25 mouse cellular contexts compared by ENCODE assay signal in the genomic region with DNA sequence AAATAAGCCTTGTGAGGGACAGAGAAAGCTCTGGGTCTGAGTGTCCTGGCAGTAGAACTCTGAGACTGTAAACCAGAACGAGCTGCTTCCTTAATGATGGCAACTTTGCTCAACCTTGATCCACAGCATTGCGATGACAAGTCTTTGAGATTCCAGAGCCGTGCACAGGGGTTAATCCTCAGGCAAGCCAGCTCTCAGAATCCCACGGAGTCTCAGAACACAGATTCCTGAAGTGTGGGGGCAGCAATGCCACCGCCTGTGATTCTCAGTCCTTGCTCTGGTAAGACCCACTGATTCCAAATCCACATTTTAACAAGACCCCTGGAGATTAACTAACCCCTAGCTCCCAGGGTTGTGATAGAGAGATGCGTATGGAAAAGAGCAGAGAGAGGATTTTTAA.
DNase-seq lines count a peak whose midpoint lies in the region; ATAC-seq lines count a peak whose summit lies in the region.
"Had no signal": no experiment of that assay in that cellular context is flagged by ENCODE, and none has a peak within 500 bp of the region (broad histone marks: within the 10 kb centered on the region; RNA-seq: fewer than 3 reads in every experiment).

No protein-coding gene starts in this region.

- H3K36me3 ChIP-seq in midbrain, embryonic 11.5 days (ENCODE audit: control insufficient read depth, insufficient read depth, low read length) = no peaks in the 10 kb centered on the region
- no peaks in the 10 kb centered on the region for H3K36me3 ChIP-seq in midbrain, embryonic 10.5 days
- H3K36me3 ChIP-seq in embryonic facial prominence, embryonic 11.5 days (replicated peaks; ENCODE audit: control insufficient read depth, insufficient read depth, low read depth, low read length) = no peaks in the 10 kb centered on the region
- H3K36me3 ChIP-seq in midbrain, embryonic 16.5 days (ENCODE audit: control insufficient read depth, insufficient read depth, low read length) = no peaks in the 10 kb centered on the region
- H3K36me3 ChIP-seq: forebrain, embryonic 10.5 days; hindbrain, embryonic 10.5 days had no signal

- H3K4me3 ChIP-seq in midbrain, embryonic 11.5 days (ENCODE audit: low read depth, low read length) = no peak overlapping the region
- H3K4me3 ChIP-seq in midbrain, embryonic 10.5 days = no peak overlapping the region
- H3K4me3 ChIP-seq in embryonic facial prominence, embryonic 11.5 days (ENCODE audit: low read depth, low read length) = no peak overlapping the region
- no peak overlapping the region for H3K4me3 ChIP-seq in midbrain, embryonic 16.5 days (ENCODE audit: low read depth, low read length)
- H3K4me3 ChIP-seq: forebrain, embryonic 10.5 days; forebrain, embryonic 13.5 days; heart, adult 2 months; hindbrain, embryonic 10.5 days had no signal

- no peak overlapping the region for H3K4me2 ChIP-seq in midbrain, embryonic 11.5 days
- no peak overlapping the region for H3K4me2 ChIP-seq in embryonic facial prominence, embryonic 11.5 days (ENCODE audit: low read depth, low read length)
- no peak overlapping the region for H3K4me2 ChIP-seq in midbrain, embryonic 16.5 days (ENCODE audit: low read length)
- H3K4me2 ChIP-seq: forebrain, embryonic 13.5 days; heart, embryonic 11.5 days; hindbrain, embryonic 14.5 days had no signal

- H3K27ac ChIP-seq in midbrain, embryonic 11.5 days (ENCODE audit: low read depth, low read length) = no peak overlapping the region
- H3K27ac ChIP-seq in midbrain, embryonic 10.5 days (replicated peaks) = no peak overlapping the region
- H3K27ac ChIP-seq in embryonic facial prominence, embryonic 11.5 days (replicated peaks; ENCODE audit: low read depth, low read length) = no peak overlapping the region
- no peak overlapping the region; the same call in 1 of the 2 replicates for H3K27ac ChIP-seq in midbrain, embryonic 16.5 days (ENCODE audit: low read length)
- H3K27ac ChIP-seq: forebrain, embryonic 10.5 days; forebrain, embryonic 13.5 days; heart, adult 2 months; hindbrain, embryonic 10.5 days; hindbrain, embryonic 14.5 days had no signal

- H3K9me3 ChIP-seq in midbrain, embryonic 11.5 days (ENCODE audit: control insufficient read depth, low read length) = no peaks in the 10 kb centered on the region
- H3K9me3 ChIP-seq in midbrain, embryonic 10.5 days (replicated peaks) = no peaks in the 10 kb centered on the region
- H3K9me3 ChIP-seq in embryonic facial prominence, embryonic 11.5 days (replicated peaks; ENCODE audit: control insufficient read depth, low read length) = no peaks in the 10 kb centered on the region
- H3K9me3 ChIP-seq in midbrain, embryonic 16.5 days (replicated peaks; ENCODE audit: control insufficient read depth, low read length, poor library complexity, severe bottlenecking) = no peaks in the 10 kb centered on the region
- H3K9me3 ChIP-seq: forebrain, embryonic 10.5 days; forebrain, embryonic 13.5 days; hindbrain, embryonic 10.5 days had no signal

- H3K27me3 ChIP-seq in midbrain, embryonic 11.5 days (ENCODE audit: control insufficient read depth, insufficient read depth, low read length) = no peaks in the 10 kb centered on the region
- no peaks in the 10 kb centered on the region for H3K27me3 ChIP-seq in midbrain, embryonic 10.5 days (ENCODE audit: low read depth, poor library complexity, severe bottlenecking)
- no peaks in the 10 kb centered on the region for H3K27me3 ChIP-seq in embryonic facial prominence, embryonic 11.5 days (ENCODE audit: control insufficient read depth, insufficient read depth, low read length)
- no peaks in the 10 kb centered on the region for H3K27me3 ChIP-seq in midbrain, embryonic 16.5 days (ENCODE audit: control insufficient read depth, insufficient read depth, low read depth, low read length)
- H3K27me3 ChIP-seq: forebrain, embryonic 13.5 days had no signal

- H3K9ac ChIP-seq in midbrain, embryonic 11.5 days (ENCODE audit: low read length) = no peak overlapping the region
- no peak overlapping the region for H3K9ac ChIP-seq in embryonic facial prominence, embryonic 11.5 days (replicated peaks; ENCODE audit: low read length)
- no peak overlapping the region for H3K9ac ChIP-seq in midbrain, embryonic 16.5 days (ENCODE audit: low read depth, low read length)
- H3K9ac ChIP-seq: forebrain, embryonic 13.5 days; hindbrain, embryonic 14.5 days had no signal

- 39% methylated on average over 6 of the region's 6 CpGs for WGBS in midbrain, embryonic 11.5 days
- whole genome bisulfite sequencing in midbrain, embryonic 10.5 days = 50% methylated on average over 6 of the region's 6 CpGs
- 45% methylated on average over 6 of the region's 6 CpGs for WGBS in embryonic facial prominence, embryonic 11.5 days
- 16% methylated on average over 6 of the region's 6 CpGs for WGBS in midbrain, embryonic 16.5 days

- peak; percentile 9 for DNase-seq in embryo, embryonic 11 days
- DNase-seq in embryo, embryonic 10 days (ENCODE audit: low spot score) = no peak
- DNase-seq in midbrain, embryonic 11.5 days (ENCODE audit: low spot score, missing footprints) = peak; percentile 84
- no peak for DNase-seq in midbrain, embryonic 10.5 days (ENCODE audit: low spot score)
- DNase-seq in embryonic facial prominence, embryonic 11.5 days (ENCODE audit: low spot score) = peak; percentile 11
- DNase-seq in adrenal gland, postnatal 4 days (ENCODE audit: low spot score in 2 of 2) = no peak
- DNase-seq in cerebellum, postnatal 4 days (ENCODE audit: low spot score in 2 of 2) = no peak
- DNase-seq: adrenal gland, adult 8-10 months; adrenal gland, postnatal 25 days; cerebellum, adult 11 months; cerebellum, adult 2 months; cerebellum, adult 9-11 months; cerebellum, postnatal 25 days; gastrocnemius, postnatal 10 days; gastrocnemius, postnatal 36 days; heart, adult 2 months; heart, postnatal 36 days had no signal

- no peaks in the 10 kb centered on the region; the same call in 1 of the 2 replicates for H3K4me1 ChIP-seq in midbrain, embryonic 11.5 days (ENCODE audit: control insufficient read depth, insufficient read depth, low read length)
- H3K4me1 ChIP-seq in midbrain, embryonic 10.5 days = peaks cover 12% of the 10 kb centered on the region
- no peaks in the 10 kb centered on the region for H3K4me1 ChIP-seq in embryonic facial prominence, embryonic 11.5 days (ENCODE audit: control insufficient read depth, insufficient read depth, low read length)
- H3K4me1 ChIP-seq in midbrain, embryonic 16.5 days (ENCODE audit: control insufficient read depth, insufficient read depth, low read length) = peaks cover 6% of the 10 kb centered on the region; the same call in 1 of the 2 replicates
- H3K4me1 ChIP-seq: forebrain, embryonic 13.5 days; hindbrain, embryonic 10.5 days had no signal

- no peak for ATAC-seq in midbrain, embryonic 11.5 days (ENCODE audit: low FRiP score)
- no peak for ATAC-seq in embryonic facial prominence, embryonic 11.5 days (replicated peaks; ENCODE audit: insufficient number of reproducible peaks, low FRiP score, low TSS enrichment, low read depth)
- ATAC-seq in midbrain, embryonic 16.5 days = 0 out of 2 replicates have a peak, but pooled peaks have one; percentile 21
- ATAC-seq: activated CD4-positive, CD25-positive, alpha-beta regulatory T cell, adult 4 months; forebrain, embryonic 13.5 days; forebrain, embryonic 16.5 days had no signal

Comparison
In these comparisons a context has a peak if more than half of its experiments do, and no peak if none do; other contexts are left out.
1. DNase-seq: peak in embryo, embryonic 11 days (single experiment), midbrain, embryonic 11.5 days (single experiment) and embryonic facial prominence, embryonic 11.5 days (single experiment); none in embryo, embryonic 10 days (single experiment), midbrain, embryonic 10.5 days (single experiment), adrenal gland, postnatal 4 days (0 of 2) and cerebellum, postnatal 4 days (0 of 2).